Mouse (Mus musculus): ENCODE results near the gene Aar2. TPM values are rescaled to one million over a fixed set of nuclear protein-coding genes. Genes with fewer than 3 reads are reported as not detected.
A peak's percentile ranks its signal among the peaks of the same experiment; 100 is the strongest.

Gene Aar2
- total RNA-seq, 2 experiments from 2014 or later, result 28.6 to 33.2 TPM

GRCm38 (mm10) chr2:156614661-156615654 is 67.6 kb downstream of the Aar2 start:
- intact Hi-C loops (cut with DNase I), result loop anchor here (5.0 kb wide), 1 partner anchor 82 kb away; no protein-coding TSS in a partner anchor
- DNase-seq, result peak; percentile 35

- intact Hi-C loops (cut with DNase I), result no loop called here
These were observed 69.1 kb downstream of the Aar2 start for GRCm38 (mm10) chr2:156616513-156616912.

GRCm38 (mm10) chr2:156617536-156617935 is 70.2 kb downstream of the Aar2 start:
- DNase-seq, result no peak
- intact Hi-C loops (cut with DNase I), result no loop called here

More at GRCm38 (mm10) chr2:156616513-156616912, 69.1 kb downstream of the Aar2 start:
- DNase-seq, result no peak

Other genes starting within 250 kb of the Aar2 start
- 1 to 10 TPM; 4.1 to 4.7 TPM for gene Cnbd2, start 235.3 kb upstream of the Aar2 start, total RNA-seq (2021)
- 100 to 1,000 TPM in 1 of 2 experiments, 10 to 100 TPM in 1; 96.9 to 106 TPM for gene Scand1, start 234.9 kb upstream of the Aar2 start, total RNA-seq (2021)
- 100 to 1,000 TPM; 229 to 236 TPM for gene Epb41l1, start 126.7 kb upstream of the Aar2 start, total RNA-seq (2021)
- 100 to 1,000 TPM; 306 to 315 TPM for gene Dlgap4, start 66.1 kb downstream of the Aar2 start, total RNA-seq (2021)
- gene Myl9, start 227.8 kb downstream of the Aar2 start, total RNA-seq (2021), result 10 to 100 TPM; 13.4 to 18.6 TPM